Mouse (Mus musculus) hindbrain, embryonic 14.5 days (tissue): ENCODE data around the gene Stard8. TPM values are rescaled to one million over a fixed set of nuclear protein-coding genes. Genes with fewer than 3 reads are reported as not detected.
A peak's percentile ranks its signal among the peaks of the same experiment; 100 is the strongest.

ENCODE experiments used
- ATAC-seq: fragments of 200-750 bp; cut with Nextera tagmentation; 2 replicates; pipeline ENCODE4 v1.8.0; 2017; ENCODE audit warnings: moderate number of reproducible peaks, mild to moderate bottlenecking, moderate TSS enrichment, moderate library complexity; ENCODE audit not compliant: low FRiP score
- DNase-seq: peaks from one replicate; pipeline ENCODE4 v3.0.0-alpha.2; 2015; ENCODE audit warnings: low spot score
- H3K27ac ChIP-seq: fragments of 300-500 bp; sonication (generic); 2 replicates; pipeline ENCODE4 v1.5.1; 2014; ENCODE audit warnings: mild to moderate bottlenecking, moderate library complexity
- H3K27me3 ChIP-seq: fragments of 300-500 bp; sonication (generic); 2 replicates; pipeline ENCODE4 v1.6.1; 2014; ENCODE audit warnings: mild to moderate bottlenecking, low read length, mixed read lengths; ENCODE audit not compliant: control insufficient read depth, insufficient read depth
- H3K36me3 ChIP-seq: fragments of 300-500 bp; sonication (generic); replicated peaks from 2 replicates; pipeline ENCODE4 v1.6.1; 2014; ENCODE audit not compliant: control insufficient read depth, insufficient read depth
- H3K4me1 ChIP-seq: fragments of 300-500 bp; sonication (generic); replicated peaks from 2 replicates; pipeline ENCODE4 v1.6.1; 2014; ENCODE audit warnings: antibody characterized with exemption, low read length, mixed read lengths; ENCODE audit not compliant: control insufficient read depth, insufficient read depth
- H3K4me2 ChIP-seq: fragments of 300-500 bp; sonication (generic); replicated peaks from 2 replicates; pipeline ENCODE4 v1.6.1; 2014; ENCODE audit warnings: mild to moderate bottlenecking, moderate library complexity
- H3K4me3 ChIP-seq: fragments of 300-500 bp; sonication (generic); replicated peaks from 2 replicates; pipeline ENCODE4 v1.5.1; 2014; ENCODE audit warnings: mild to moderate bottlenecking, low read length
- H3K9ac ChIP-seq: fragments of 300-500 bp; sonication (generic); 2 replicates; pipeline ENCODE4 v1.6.1; 2014
- H3K9me3 ChIP-seq: fragments of 300-500 bp; sonication (generic); 2 replicates; pipeline ENCODE4 v1.6.1; 2016; ENCODE audit warnings: low read length; ENCODE audit not compliant: control insufficient read depth
- WGBS: fragments of 180-500 bp; shearing (Covaris S2); extraction: QIAGEN DNeasy Blood & Tissue Kit; methylation state at CpG from one replicate; pipeline ENCODE4 v1.1.7; 2014; 5-methylcytosine and 5-hydroxymethylcytosine counted together
- polyA plus RNA-seq: library from polyadenylated mRNA; unstranded; fragments of >200 nt; fragmentation: Nextera tagmentation; extraction: Ambion mirVana; gene quantifications from 2 replicates; pipeline ENCODE4 v1.2.1, GENCODE M21; 2014

The Stard8 gene
- polyA plus RNA-seq, 1 experiment from 2014 or later = 5.5 TPM

DNA sequence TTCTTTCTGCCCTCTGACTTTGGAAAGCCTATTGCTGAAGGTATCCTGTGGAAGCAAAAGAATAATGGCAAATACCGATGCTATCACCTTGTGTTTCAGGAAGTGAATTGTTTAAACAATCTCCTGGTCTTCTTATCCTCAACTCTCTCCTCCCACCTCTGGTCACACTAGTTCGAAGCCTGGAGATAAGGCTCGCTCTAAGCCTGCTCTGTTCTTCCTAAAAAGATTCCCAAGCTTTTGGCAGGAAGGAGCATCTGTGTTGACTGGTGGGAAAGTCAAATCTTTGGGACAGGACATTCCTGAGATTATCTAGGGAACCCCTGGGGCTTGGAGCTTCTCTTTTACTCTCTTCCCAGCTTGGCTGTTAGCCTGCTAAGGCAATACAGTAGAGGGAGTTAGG lies 8.2 kb downstream of the Stard8 start:
- DNase-seq (no peak), ATAC-seq (no peak)
- Histone ChIP-seq H3K9me3 (no peaks in the 10 kb centered on the region), H3K4me1 (no peaks in the 10 kb centered on the region), H3K4me2 (no peak overlapping the region), H3K36me3 (no peaks in the 10 kb centered on the region), H3K4me3 (no peak overlapping the region), H3K27me3 (no peaks in the 10 kb centered on the region; the same call in none of the 2 replicates), H3K9ac (no peak overlapping the region), H3K27ac (no peak overlapping the region)
- WGBS = 81% methylated on average over 3 of the region's 3 CpGs

DNA sequence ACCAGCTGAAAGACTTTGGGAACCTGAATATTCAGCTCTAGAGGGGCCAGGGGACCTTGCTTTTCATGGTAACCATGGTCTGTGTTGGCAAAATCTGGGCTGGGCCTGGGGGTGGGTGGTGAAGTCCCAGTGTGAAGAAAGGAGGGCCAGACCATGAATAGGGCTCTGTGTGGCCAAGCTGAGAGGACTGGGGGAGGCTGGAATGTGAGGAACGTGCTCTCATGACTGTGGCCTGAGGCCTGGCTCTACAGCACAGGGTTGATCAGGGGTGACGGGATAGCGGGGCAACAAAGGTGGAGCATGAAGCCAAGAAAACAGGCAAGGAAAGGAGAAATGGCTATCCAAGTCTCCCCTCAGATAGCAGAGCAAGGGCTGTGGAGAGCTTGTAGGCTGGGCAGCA lies 9.4 kb downstream of the Stard8 start:
- Histone ChIP-seq H3K27me3 (peaks cover 5% of the 10 kb centered on the region), H3K4me3 (no peak overlapping the region), H3K9ac (no peak overlapping the region), H3K4me1 (no peaks in the 10 kb centered on the region), H3K9me3 (no peaks in the 10 kb centered on the region), H3K36me3 (no peaks in the 10 kb centered on the region), H3K4me2 (no peak overlapping the region), H3K27ac (no peak overlapping the region)
- DNase-seq (no peak), ATAC-seq (no peak)
- WGBS = 77% methylated on average over 3 of the region's 3 CpGs

DNA sequence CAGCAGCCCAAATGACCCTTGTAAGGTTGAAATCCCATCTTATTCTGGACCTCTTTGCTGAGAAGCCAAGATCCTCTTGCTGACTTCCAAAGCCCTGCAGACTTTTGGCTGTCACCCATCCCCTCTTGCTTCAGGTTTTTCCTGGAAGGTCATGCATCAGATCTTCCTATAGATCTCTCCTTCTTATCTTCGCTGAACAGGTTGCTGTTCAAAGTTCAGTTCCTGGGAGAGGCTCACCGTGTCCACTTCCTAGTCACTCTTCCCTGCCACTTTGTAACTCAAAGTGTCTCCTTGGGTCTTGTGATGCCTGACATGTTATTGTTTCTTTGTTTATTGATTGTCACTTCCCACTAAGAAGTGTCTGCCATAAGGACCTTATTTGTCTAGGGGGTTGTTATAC lies 12.7 kb downstream of the Stard8 start:
- Histone ChIP-seq H3K4me3 (no peak overlapping the region), H3K9ac (no peak overlapping the region), H3K9me3 (no peaks in the 10 kb centered on the region), H3K36me3 (no peaks in the 10 kb centered on the region), H3K27ac (no peak overlapping the region), H3K4me2 (no peak overlapping the region), H3K27me3 (peaks cover 9% of the 10 kb centered on the region), H3K4me1 (no peaks in the 10 kb centered on the region)
- ATAC-seq (no peak), DNase-seq (no peak)
- 93% methylated on average over 2 of the region's 2 CpGs for WGBS

DNA sequence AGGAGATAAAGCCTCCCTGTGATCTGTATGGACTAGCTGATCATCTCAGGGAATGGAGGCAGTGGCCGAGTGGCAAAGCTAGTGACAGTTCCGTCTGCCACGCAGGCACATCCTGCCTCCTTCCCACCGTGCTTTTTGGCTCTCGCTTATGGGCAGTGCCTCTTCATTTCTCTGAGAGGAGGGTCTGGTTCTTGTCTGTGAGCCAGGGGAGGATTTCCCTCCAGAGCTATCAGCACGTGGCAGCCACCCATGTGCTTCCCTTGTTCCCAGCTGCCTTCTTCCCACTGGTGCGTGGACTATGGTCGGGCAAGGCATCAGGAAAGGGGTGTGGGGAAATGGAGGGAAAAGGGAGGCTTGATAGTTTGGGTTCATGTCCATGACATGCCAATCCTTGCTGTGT lies 13.9 kb downstream of the Stard8 start:
- Histone ChIP-seq H3K4me2 (no peak overlapping the region), H3K9ac (no peak overlapping the region), H3K27ac (no peak overlapping the region), H3K4me1 (no peaks in the 10 kb centered on the region), H3K9me3 (no peaks in the 10 kb centered on the region), H3K36me3 (no peaks in the 10 kb centered on the region), H3K27me3 (peaks cover 17% of the 10 kb centered on the region), H3K4me3 (no peak overlapping the region)
- DNase-seq (no peak), ATAC-seq (no peak)
- 62% methylated on average over 8 of the region's 8 CpGs for WGBS

DNA sequence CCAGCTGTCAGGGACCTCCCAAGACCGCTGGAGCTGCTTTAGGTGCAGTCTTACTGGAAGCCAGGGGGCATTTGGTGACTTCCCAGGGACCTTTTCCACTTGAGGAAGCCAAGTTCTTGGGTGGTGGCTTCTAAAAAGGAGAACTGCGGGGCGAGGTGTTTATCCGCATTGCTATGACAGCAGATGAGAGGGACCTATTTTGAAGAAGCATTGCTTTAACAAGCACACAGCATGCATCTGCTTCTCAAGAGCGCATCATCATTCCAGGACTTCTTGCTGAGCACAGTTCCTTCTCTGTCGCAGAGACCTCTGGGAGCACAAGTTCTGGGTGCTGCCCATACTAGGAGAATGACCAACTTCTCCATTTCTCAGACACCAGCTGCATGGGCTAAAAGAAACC lies 14.8 kb downstream of the Stard8 start:
- Histone ChIP-seq H3K4me2 (no peak overlapping the region), H3K27me3 (peaks cover 24% of the 10 kb centered on the region), H3K4me1 (no peaks in the 10 kb centered on the region), H3K9ac (no peak overlapping the region), H3K9me3 (no peaks in the 10 kb centered on the region), H3K36me3 (no peaks in the 10 kb centered on the region), H3K27ac (no peak overlapping the region), H3K4me3 (no peak overlapping the region)
- no peak for ATAC-seq
- no peak for DNase-seq
- WGBS = 73% methylated on average over 6 of the region's 6 CpGs

DNA sequence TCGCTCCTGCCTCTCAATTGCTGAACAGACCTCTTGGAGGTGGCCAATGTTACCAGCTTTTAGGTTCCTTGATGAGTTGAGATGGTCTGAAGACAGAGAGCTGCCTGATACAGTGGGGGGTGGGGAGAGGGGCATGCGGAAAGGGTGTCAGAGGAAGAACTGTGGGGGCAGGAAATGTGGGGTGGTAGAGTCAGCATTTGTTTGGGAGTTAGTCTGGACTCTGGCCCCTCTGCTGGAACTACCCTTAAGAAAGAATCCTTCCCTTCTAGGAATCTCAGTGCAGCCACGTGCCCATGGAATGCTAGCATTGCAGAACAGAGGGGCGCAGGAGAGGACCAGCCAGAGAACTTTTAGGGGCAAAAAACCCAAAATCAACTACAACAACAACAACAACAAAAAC lies 16.3 kb downstream of the Stard8 start:
- Histone ChIP-seq H3K4me1 (no peaks in the 10 kb centered on the region), H3K27ac (no peak overlapping the region), H3K27me3 (peaks cover 32% of the 10 kb centered on the region), H3K9ac (no peak overlapping the region), H3K4me2 (no peak overlapping the region), H3K4me3 (no peak overlapping the region), H3K9me3 (no peaks in the 10 kb centered on the region), H3K36me3 (no peaks in the 10 kb centered on the region)
- WGBS = 90% methylated on average over 4 of the region's 4 CpGs
- DNase-seq (no peak), ATAC-seq (no peak)

DNA sequence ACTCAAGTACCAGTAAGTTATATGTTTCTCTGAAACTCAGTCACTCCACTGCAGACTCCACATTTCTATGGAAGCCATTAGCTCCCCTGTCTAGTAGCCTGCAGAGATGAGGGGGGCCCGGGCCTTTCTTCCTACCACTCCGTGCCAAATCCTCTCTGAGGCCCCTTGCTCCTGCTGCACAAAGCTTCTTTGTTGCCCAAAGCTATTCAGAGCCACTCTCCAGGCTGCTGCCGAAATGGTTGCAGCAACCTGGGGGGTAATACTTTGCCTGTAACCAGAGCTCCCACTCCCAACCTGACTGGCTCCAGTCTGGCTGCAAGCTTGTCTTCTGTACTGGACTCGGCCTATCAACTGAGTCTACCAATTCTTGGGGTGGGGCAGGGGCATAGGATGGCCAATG lies 17.2 kb downstream of the Stard8 start:
- 21% methylated on average over 4 of the region's 4 CpGs for WGBS
- Histone ChIP-seq H3K4me1 (no peaks in the 10 kb centered on the region), H3K27me3 (peaks cover 32% of the 10 kb centered on the region), H3K27ac (no peak overlapping the region), H3K9me3 (no peaks in the 10 kb centered on the region), H3K9ac (no peak overlapping the region), H3K4me3 (no peak overlapping the region), H3K4me2 (no peak overlapping the region), H3K36me3 (no peaks in the 10 kb centered on the region)
- ATAC-seq (peak; percentile 75; the same call in 1 of the 2 replicates), DNase-seq (no peak)

DNA sequence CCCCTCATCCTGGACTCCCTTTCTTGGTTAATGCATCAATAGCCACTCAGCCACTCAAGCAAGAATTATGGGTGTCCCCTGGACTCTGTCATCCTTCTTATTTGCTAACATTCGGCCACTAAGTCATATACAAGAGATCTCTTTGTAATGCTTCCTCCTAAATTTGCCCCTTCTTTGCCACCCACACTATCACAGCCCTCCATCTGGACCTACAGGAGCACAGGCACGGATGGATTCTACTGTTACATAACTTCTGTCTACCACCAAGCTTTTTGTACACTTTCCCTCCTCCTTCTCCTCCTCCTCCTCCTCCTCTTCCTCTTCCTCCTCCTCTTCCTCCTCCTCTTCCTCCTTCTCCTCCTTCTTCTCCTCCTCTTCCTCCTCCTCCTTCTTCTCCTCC lies 18.5 kb downstream of the Stard8 start:
- Histone ChIP-seq H3K4me3 (no peak overlapping the region), H3K36me3 (no peaks in the 10 kb centered on the region), H3K27me3 (peaks cover 32% of the 10 kb centered on the region), H3K4me1 (no peaks in the 10 kb centered on the region), H3K27ac (no peak overlapping the region), H3K4me2 (no peak overlapping the region), H3K9ac (no peak overlapping the region), H3K9me3 (no peaks in the 10 kb centered on the region)
- WGBS = 76% methylated on average over 2 of the region's 2 CpGs
- ATAC-seq = no peak
- DNase-seq = no peak

DNA sequence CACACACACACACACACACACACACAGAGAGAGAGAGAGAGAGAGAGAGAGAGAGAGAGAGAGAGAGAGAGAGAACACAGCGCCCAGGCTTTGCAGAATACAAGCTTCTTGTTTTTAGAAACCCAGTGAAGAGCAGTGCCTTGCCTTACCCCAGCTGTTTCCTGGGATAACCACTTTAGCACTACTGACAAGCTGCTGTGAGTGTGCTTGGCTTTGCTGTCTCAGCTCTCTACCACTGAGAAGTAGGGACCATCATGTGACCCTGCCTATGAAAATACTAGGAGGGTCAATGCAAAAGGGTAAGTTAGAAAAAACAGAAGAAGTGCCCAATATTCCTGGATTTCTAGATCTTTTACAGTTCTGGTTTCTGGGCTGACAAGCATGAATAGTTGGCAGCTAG lies 20.9 kb downstream of the Stard8 start:
- WGBS = 88% methylated on average over 1 of the region's 1 CpGs
- Histone ChIP-seq H3K4me2 (no peak overlapping the region), H3K27me3 (peaks cover 32% of the 10 kb centered on the region), H3K4me3 (no peak overlapping the region), H3K36me3 (no peaks in the 10 kb centered on the region), H3K4me1 (no peaks in the 10 kb centered on the region), H3K9me3 (no peaks in the 10 kb centered on the region), H3K27ac (no peak overlapping the region), H3K9ac (no peak overlapping the region)
- no peak for DNase-seq
- no peak for ATAC-seq

DNA sequence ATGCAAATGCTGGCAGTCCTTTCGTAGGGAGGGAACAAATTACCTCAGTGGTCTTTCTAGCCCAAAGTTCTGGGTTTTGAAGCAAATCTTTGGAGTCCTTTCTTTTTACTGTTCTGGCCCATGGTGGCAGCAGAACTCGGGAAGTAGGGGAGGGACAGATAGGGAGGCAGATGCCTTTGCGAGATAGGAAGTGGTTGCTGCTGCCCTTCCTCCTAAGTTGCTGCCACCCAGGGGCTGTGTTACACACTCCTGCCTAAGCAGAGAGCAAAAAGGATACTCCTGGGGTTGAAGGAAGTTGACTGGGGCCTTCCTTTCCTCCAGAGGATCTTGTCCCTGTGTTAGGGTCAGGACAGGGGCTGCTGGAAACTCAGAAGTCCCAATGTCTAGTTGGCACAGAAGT lies 32.4 kb downstream of the Stard8 start:
- Histone ChIP-seq H3K4me3 (no peak overlapping the region), H3K4me2 (no peak overlapping the region), H3K9me3 (no peaks in the 10 kb centered on the region), H3K27ac (no peak overlapping the region), H3K36me3 (no peaks in the 10 kb centered on the region), H3K4me1 (no peaks in the 10 kb centered on the region), H3K27me3 (peaks cover 3% of the 10 kb centered on the region; the same call in 1 of the 2 replicates), H3K9ac (no peak overlapping the region)
- no peak for DNase-seq
- WGBS = 67% methylated on average over 3 of the region's 3 CpGs
- no peak for ATAC-seq
